Mouse (Mus musculus): ENCODE measurements around the gene Bcr.

DNA sequence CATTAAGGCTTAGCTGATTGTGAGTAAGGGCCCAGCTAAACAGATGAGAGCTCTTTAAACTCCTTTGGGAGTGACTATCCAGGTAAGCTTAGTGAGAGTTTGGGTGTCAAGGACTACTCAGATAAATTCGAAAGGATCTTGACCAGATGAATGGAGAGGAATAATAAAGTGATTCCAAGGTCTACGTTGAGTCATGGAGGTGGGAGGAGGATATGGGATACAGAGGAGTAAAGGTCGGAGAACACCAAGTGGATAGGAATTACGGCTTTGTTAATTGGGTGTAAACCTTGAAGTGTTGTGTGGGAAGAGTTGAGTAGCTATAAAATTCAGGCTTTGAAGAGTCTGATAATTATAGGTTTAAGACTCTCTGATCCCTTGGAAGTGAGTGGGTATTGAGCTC is 145.8 kb downstream of the Bcr start:
- TF ChIP-seq CTCF (IDR thresholded peaks at IDR 0.05; ENCODE audit: borderline replicate concordance, control insufficient read depth, extremely low read depth, insufficient read depth, low read length, poor library complexity) (no peak), POLR2A (IDR thresholded peaks at IDR 0.05; ENCODE audit: control insufficient read depth, extremely low read depth, insufficient read depth, low read length, poor library complexity) (no peak)
